8 mouse cellular contexts compared by ENCODE assay signal in the genomic region with DNA sequence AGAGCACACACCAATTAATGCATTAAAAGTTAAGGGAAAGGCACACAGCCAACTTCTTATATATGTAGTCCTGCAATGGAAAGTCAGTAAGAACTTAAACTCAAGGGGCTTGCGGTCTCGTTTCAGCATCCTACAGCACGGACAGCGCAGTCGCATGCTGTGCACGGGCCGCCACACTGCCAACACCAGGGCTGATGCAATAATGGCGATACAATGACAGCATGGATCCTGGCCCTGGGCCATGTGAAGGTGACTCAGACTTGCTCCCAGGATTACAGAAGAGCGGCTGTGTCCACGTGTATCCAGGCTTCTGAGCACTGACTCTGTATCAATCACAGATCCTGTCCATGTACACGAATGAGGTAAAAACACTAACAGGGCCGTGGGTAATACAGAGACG.
DNase-seq lines count a peak whose midpoint lies in the region; ATAC-seq and TF ChIP-seq lines count a peak whose summit lies in the region.
"Had no signal": no experiment of that assay in that cellular context is flagged by ENCODE, and none has a peak within 500 bp of the region (broad histone marks: within the 10 kb centered on the region; RNA-seq: fewer than 3 reads in every experiment).

No protein-coding gene starts in this region.

- peak; percentile 35 for DNase-seq in limb, embryonic 14.5 days (ENCODE audit: low spot score)
- no peak for DNase-seq in limb, embryonic 10.5 days (ENCODE audit: low spot score)
- DNase-seq in R1 (ENCODE audit: low read depth, low spot score) = peak; percentile 31
- peak; percentile 71 for DNase-seq in cerebellum, adult 8-10 months
- DNase-seq in liver, postnatal 0 days = peak; percentile 84
- no peak for DNase-seq in urinary bladder, postnatal 36 days (ENCODE audit: low spot score in 2 of 2)
- DNase-seq in right cerebral cortex, postnatal 10 days (ENCODE audit: low spot score in 2 of 2) = no peak

- no peaks in the 10 kb centered on the region for H3K9me3 ChIP-seq in limb, embryonic 14.5 days (ENCODE audit: control insufficient read depth, low read length)
- no peaks in the 10 kb centered on the region for H3K9me3 ChIP-seq in limb, embryonic 10.5 days (replicated peaks)
- H3K9me3 ChIP-seq in liver, postnatal 0 days (ENCODE audit: low read length) = no peaks in the 10 kb centered on the region
- H3K9me3 ChIP-seq: hindbrain, embryonic 15.5 days had no signal

- H3K4me2 ChIP-seq in limb, embryonic 14.5 days (replicated peaks; ENCODE audit: low read depth, low read length, severe bottlenecking) = no peak overlapping the region
- H3K4me2 ChIP-seq in liver, postnatal 0 days (ENCODE audit: low read depth, low read length) = no peak overlapping the region
- H3K4me2 ChIP-seq: hindbrain, embryonic 15.5 days had no signal

- TF ChIP-seq CTCF in liver, postnatal 0 days (IDR thresholded peaks at IDR 0.05; ENCODE audit: low read depth) = no peak

- TF ChIP-seq EP300 in liver, postnatal 0 days (IDR thresholded peaks at IDR 0.05; ENCODE audit: low read depth) = 0 out of 2 replicates have a peak, but pooled peaks have one; percentile 6

- TF ChIP-seq POLR2A in limb, embryonic 14.5 days (IDR thresholded peaks at IDR 0.05; ENCODE audit: borderline replicate concordance, extremely low read depth, insufficient read depth, insufficient read length) = no peak

- no peaks in the 10 kb centered on the region for H3K36me3 ChIP-seq in limb, embryonic 14.5 days (ENCODE audit: control insufficient read depth, insufficient read depth, low read length)
- no peaks in the 10 kb centered on the region for H3K36me3 ChIP-seq in limb, embryonic 10.5 days
- H3K36me3 ChIP-seq in liver, postnatal 0 days (replicated peaks; ENCODE audit: insufficient read depth, low read length) = 0 out of 2 replicates have a peak, but pooled peaks cover 2% of the 10 kb centered on the region
- H3K36me3 ChIP-seq: hindbrain, embryonic 15.5 days had no signal

- H3K27me3 ChIP-seq in limb, embryonic 14.5 days (ENCODE audit: control insufficient read depth, insufficient read depth, low read length) = no peaks in the 10 kb centered on the region
- no peaks in the 10 kb centered on the region for H3K27me3 ChIP-seq in limb, embryonic 10.5 days (ENCODE audit: low read depth, poor library complexity, severe bottlenecking)
- no peaks in the 10 kb centered on the region for H3K27me3 ChIP-seq in liver, postnatal 0 days (ENCODE audit: insufficient read depth, low read length)
- H3K27me3 ChIP-seq: hindbrain, embryonic 15.5 days had no signal

- ATAC-seq in limb, embryonic 14.5 days (ENCODE audit: low FRiP score, low read depth) = no peak
- ATAC-seq in liver, postnatal 0 days = peak; percentile 98

- H3K4me1 ChIP-seq in limb, embryonic 14.5 days (ENCODE audit: control insufficient read depth, insufficient read depth, low read length) = peaks cover 8% of the 10 kb centered on the region
- peaks cover 8% of the 10 kb centered on the region for H3K4me1 ChIP-seq in limb, embryonic 10.5 days
- H3K4me1 ChIP-seq in liver, postnatal 0 days (ENCODE audit: insufficient read depth) = peaks cover 3% of the 10 kb centered on the region; the same call in 1 of the 2 replicates

- no peak overlapping the region for H3K9ac ChIP-seq in limb, embryonic 14.5 days (ENCODE audit: low read depth, low read length, severe bottlenecking)
- H3K9ac ChIP-seq in liver, postnatal 0 days (replicated peaks) = no peak overlapping the region
- H3K9ac ChIP-seq: hindbrain, embryonic 15.5 days had no signal

- WGBS in limb, embryonic 14.5 days = 61% methylated on average over 13 of the region's 13 CpGs
- 92% methylated on average over 13 of the region's 13 CpGs for WGBS in limb, embryonic 10.5 days
- WGBS in liver, postnatal 0 days (ENCODE audit: insufficient replicate concordance) = 65% methylated on average over 13 of the region's 13 CpGs

- no peak overlapping the region for H3K27ac ChIP-seq in limb, embryonic 14.5 days (replicated peaks; ENCODE audit: low read depth, low read length)
- H3K27ac ChIP-seq in limb, embryonic 10.5 days = no peak overlapping the region
- H3K27ac ChIP-seq in liver, postnatal 0 days (ENCODE audit: low read depth) = peak overlapping the region; percentile 52
- H3K27ac ChIP-seq: hindbrain, embryonic 15.5 days had no signal

- no peak overlapping the region for H3K4me3 ChIP-seq in limb, embryonic 14.5 days (replicated peaks; ENCODE audit: low read length)
- H3K4me3 ChIP-seq in limb, embryonic 10.5 days = no peak overlapping the region
- H3K4me3 ChIP-seq in liver, postnatal 0 days (ENCODE audit: low read depth, low read length) = no peak overlapping the region
- H3K4me3 ChIP-seq: hindbrain, embryonic 15.5 days had no signal

Comparison
In these comparisons a context has a peak if more than half of its experiments do, and no peak if none do; other contexts are left out.
1. DNase-seq: peak in limb, embryonic 14.5 days (single experiment), R1 (single experiment), cerebellum, adult 8-10 months (single experiment) and liver, postnatal 0 days (single experiment); none in limb, embryonic 10.5 days (single experiment), urinary bladder, postnatal 36 days (0 of 2) and right cerebral cortex, postnatal 10 days (0 of 2).